Mouse (Mus musculus) forebrain, embryonic 14.5 days (tissue): Measurements from ENCODE around the gene Cpne2. TPM values are rescaled to one million over a fixed set of nuclear protein-coding genes. Genes with fewer than 3 reads are reported as not detected.

ENCODE experiments used
- ATAC-seq: fragments of 200-750 bp; cut with Nextera tagmentation; 2 replicates; pipeline ENCODE4 v1.8.0; 2017; ENCODE audit warnings: mild to moderate bottlenecking, moderate library complexity
- DNase-seq: peaks from one replicate; pipeline ENCODE4 v3.0.0-alpha.2; 2015; ENCODE audit warnings: low spot score
- H3K27ac ChIP-seq: fragments of 300-500 bp; sonication (generic); 2 replicates; pipeline ENCODE4 v1.5.1; 2014; ENCODE audit warnings: low read depth, mild to moderate bottlenecking, control low read depth, low read length, moderate library complexity
- H3K27me3 ChIP-seq: fragments of 300-500 bp; sonication (generic); replicated peaks from 2 replicates; pipeline ENCODE4 v1.6.1; 2014; ENCODE audit warnings: low read length, control low read depth, mixed read lengths; ENCODE audit not compliant: control insufficient read depth, insufficient read depth
- H3K36me3 ChIP-seq: fragments of 300-500 bp; sonication (generic); 2 replicates; pipeline ENCODE4 v1.6.1; 2014; ENCODE audit warnings: low read length, control low read depth; ENCODE audit not compliant: control insufficient read depth, insufficient read depth
- H3K4me1 ChIP-seq: fragments of 300-500 bp; sonication (generic); 2 replicates; pipeline ENCODE4 v1.6.1; 2014; ENCODE audit warnings: antibody characterized with exemption, low read length, control low read depth; ENCODE audit not compliant: control insufficient read depth, insufficient read depth
- H3K4me2 ChIP-seq: fragments of 300-500 bp; sonication (generic); 2 replicates; pipeline ENCODE4 v1.6.1; 2014; ENCODE audit warnings: mild to moderate bottlenecking, control low read depth, low read length
- H3K4me3 ChIP-seq: fragments of 300-500 bp; sonication (generic); 2 replicates; pipeline ENCODE4 v1.5.1; 2014; ENCODE audit warnings: low read depth, low read length, control low read depth
- H3K9ac ChIP-seq: fragments of 300-500 bp; sonication (generic); 2 replicates; pipeline ENCODE4 v1.6.1; 2014; ENCODE audit warnings: mild to moderate bottlenecking, low read length, control low read depth, moderate library complexity
- H3K9me3 ChIP-seq: fragments of 300-500 bp; sonication (generic); replicated peaks from 2 replicates; pipeline ENCODE4 v1.6.1; 2016; ENCODE audit warnings: low read length, control low read depth, mixed read lengths; ENCODE audit not compliant: control insufficient read depth
- WGBS: fragments of 180-500 bp; shearing (Covaris S2); extraction: QIAGEN DNeasy Blood & Tissue Kit; methylation state at CpG from one replicate; pipeline ENCODE4 v1.1.7; 2014; 5-methylcytosine and 5-hydroxymethylcytosine counted together
- polyA plus RNA-seq: library from polyadenylated mRNA; unstranded; fragments of >200 nt; fragmentation: Nextera tagmentation; extraction: Ambion mirVana; gene quantifications from 2 replicates; pipeline ENCODE4 v1.2.1, GENCODE M21; 2014

The Cpne2 gene
- polyA plus RNA-seq: 18.0 and 26.0 TPM in 2 replicates

DNA sequence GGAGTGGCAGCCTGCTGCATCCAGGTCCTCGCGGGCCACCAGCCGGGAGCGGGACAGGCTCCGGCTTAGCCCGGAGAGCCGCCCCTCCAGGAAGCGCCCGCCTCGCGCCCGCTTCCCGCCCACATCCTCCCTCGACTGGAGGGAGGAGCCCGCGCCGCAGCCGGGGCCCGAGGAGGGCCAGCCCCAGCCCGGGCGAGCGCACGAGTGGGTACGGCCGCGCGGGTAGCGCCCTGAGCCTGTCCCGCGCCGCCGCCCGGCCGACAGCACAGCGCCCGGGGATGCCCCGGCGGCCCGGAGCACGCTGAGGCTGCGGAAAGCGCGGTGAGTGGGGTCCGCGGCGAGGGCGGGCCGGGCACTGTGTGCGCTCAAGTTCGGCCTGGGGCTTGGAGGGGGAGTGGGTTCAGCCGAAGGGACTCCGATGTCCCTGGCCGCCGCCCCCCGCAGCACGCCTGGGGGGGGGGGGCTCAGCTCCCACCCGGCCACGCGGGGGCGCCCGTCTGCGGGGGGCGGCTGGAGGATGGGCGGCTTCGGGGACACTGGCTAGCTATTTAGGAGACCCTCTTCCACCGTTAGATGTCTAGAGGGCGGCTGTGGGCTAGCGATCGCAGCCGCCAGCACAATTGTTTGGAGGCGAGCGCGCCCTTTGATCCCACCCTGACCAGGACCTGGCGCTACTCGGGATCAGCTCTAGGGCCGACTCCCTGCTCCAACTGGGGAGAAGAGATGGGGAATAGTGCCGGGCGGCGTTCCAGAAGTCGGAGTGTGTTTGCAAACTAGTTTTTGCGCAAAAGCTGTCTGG is at the start of gene Cpne2:
Cpne2 (plus strand) TSS at position 118 of the 799 bp plus-strand sequence.
- peak within 1 kb of the TSS; percentile 76 for H3K9ac ChIP-seq
- H3K36me3 ChIP-seq: no peaks in the 10 kb centered on the region
- DNase-seq: peak; percentile 69
- H3K27me3 ChIP-seq: no peaks in the 10 kb centered on the region
- peak within 1 kb of the TSS; percentile 55; the same call in 1 of the 2 replicates for H3K27ac ChIP-seq
- peak within 1 kb of the TSS; percentile 94 for H3K4me2 ChIP-seq
- peak within 1 kb of the TSS; percentile 60 for H3K4me3 ChIP-seq
- ATAC-seq: peak; percentile 82
- H3K4me1 ChIP-seq: peaks cover 13% of the 10 kb centered on the region; the same call in 1 of the 2 replicates
- under 1% methylated on average over 67 of the region's 81 CpGs for WGBS
- no peaks in the 10 kb centered on the region for H3K9me3 ChIP-seq

GRCm38 (mm10) chr8:94485288-94485687 is 47.5 kb upstream of the Cpne2 start:
- ATAC-seq (no peak), DNase-seq (no peak)
- 85% methylated on average over 3 of the region's 3 CpGs for whole genome bisulfite sequencing
- Histone ChIP-seq H3K36me3 (no peaks in the 10 kb centered on the region), H3K9ac (no peak overlapping the region), H3K4me1 (no peaks in the 10 kb centered on the region), H3K27me3 (no peaks in the 10 kb centered on the region), H3K27ac (no peak overlapping the region), H3K4me2 (no peak overlapping the region), H3K9me3 (no peaks in the 10 kb centered on the region), H3K4me3 (no peak overlapping the region)

- ATAC-seq (no peak), DNase-seq (peak; percentile 64)
- Histone ChIP-seq H3K4me3 (no peak overlapping the region), H3K27ac (no peak overlapping the region), H3K4me1 (no peaks in the 10 kb centered on the region), H3K9ac (no peak overlapping the region), H3K36me3 (no peaks in the 10 kb centered on the region), H3K27me3 (no peaks in the 10 kb centered on the region), H3K9me3 (no peaks in the 10 kb centered on the region), H3K4me2 (no peak overlapping the region)
- 10% methylated on average over 2 of the region's 2 CpGs for WGBS
Observed at GRCm38 (mm10) chr8:94485882-94486281, 46.9 kb upstream of the Cpne2 start.

- DNase-seq: no peak
Observed at GRCm38 (mm10) chr8:94488016-94488415, 44.8 kb upstream of the Cpne2 start.

GRCm38 (mm10) chr8:94489809-94490483 is 42.8 kb upstream of the Cpne2 start:
- DNase-seq: no peak
- Histone ChIP-seq H3K4me2 (no peak overlapping the region), H3K36me3 (no peaks in the 10 kb centered on the region), H3K27ac (no peak overlapping the region), H3K4me3 (no peak overlapping the region), H3K4me1 (no peaks in the 10 kb centered on the region), H3K27me3 (no peaks in the 10 kb centered on the region), H3K9me3 (no peaks in the 10 kb centered on the region), H3K9ac (no peak overlapping the region)
- 69% methylated on average over 4 of the region's 4 CpGs for WGBS
- ATAC-seq: no peak

More at GRCm38 (mm10) chr8:94488016-94488415, 44.8 kb upstream of the Cpne2 start:
- no peaks in the 10 kb centered on the region for H3K27me3 ChIP-seq
- H3K4me1 ChIP-seq: no peaks in the 10 kb centered on the region
- no peaks in the 10 kb centered on the region for H3K9me3 ChIP-seq
- ATAC-seq: no peak
- H3K4me2 ChIP-seq: no peak overlapping the region
- H3K27ac ChIP-seq: no peak overlapping the region
- H3K36me3 ChIP-seq: no peaks in the 10 kb centered on the region
- H3K9ac ChIP-seq: no peak overlapping the region
- no peak overlapping the region for H3K4me3 ChIP-seq
- WGBS: 75% methylated on average over 2 of the region's 2 CpGs

DNA sequence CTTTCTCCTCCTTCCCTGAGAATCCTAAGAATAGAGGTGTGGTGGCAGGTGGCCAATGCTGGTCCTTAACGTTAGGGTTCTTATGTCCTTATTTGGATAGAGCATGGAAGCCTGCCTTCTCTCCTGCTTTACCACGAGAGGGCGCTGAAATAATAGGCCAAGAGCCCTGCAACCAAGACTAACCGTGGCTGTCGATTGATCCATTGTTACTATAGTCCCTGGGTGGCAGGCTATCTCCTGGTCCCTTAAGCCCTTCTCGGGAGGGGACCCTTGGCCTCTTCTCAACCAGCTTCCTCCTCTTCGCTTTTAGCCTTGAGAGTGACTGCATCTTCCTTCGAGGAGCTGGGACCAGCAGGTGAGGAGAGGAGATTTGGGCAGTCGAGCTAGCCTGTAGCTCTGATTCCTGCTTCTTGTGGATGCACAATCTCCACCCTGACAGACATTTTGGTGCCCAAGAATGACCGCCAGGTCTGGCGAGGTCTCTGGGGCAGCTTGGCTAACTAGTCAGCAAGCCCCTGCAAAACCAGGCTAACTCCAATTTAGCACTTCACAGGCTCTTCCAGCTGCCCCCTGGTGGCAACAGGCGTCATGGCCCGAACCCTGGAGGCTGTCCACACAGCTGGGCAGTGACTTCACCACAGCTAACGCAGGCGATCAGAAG is 40.6 kb upstream of the Cpne2 start:
- no peaks in the 10 kb centered on the region for H3K36me3 ChIP-seq
- peak overlapping the region; percentile 55 for H3K4me2 ChIP-seq
- no peak overlapping the region for H3K27ac ChIP-seq
- H3K27me3 ChIP-seq: no peaks in the 10 kb centered on the region
- peak; percentile 92 for DNase-seq
- ATAC-seq: peak; percentile 94
- H3K9ac ChIP-seq: peak overlapping the region; percentile 57
- no peaks in the 10 kb centered on the region for H3K4me1 ChIP-seq
- peak overlapping the region; percentile 21 for H3K4me3 ChIP-seq
- no peaks in the 10 kb centered on the region for H3K9me3 ChIP-seq
- WGBS: 3% methylated on average over 15 of the region's 15 CpGs

DNA sequence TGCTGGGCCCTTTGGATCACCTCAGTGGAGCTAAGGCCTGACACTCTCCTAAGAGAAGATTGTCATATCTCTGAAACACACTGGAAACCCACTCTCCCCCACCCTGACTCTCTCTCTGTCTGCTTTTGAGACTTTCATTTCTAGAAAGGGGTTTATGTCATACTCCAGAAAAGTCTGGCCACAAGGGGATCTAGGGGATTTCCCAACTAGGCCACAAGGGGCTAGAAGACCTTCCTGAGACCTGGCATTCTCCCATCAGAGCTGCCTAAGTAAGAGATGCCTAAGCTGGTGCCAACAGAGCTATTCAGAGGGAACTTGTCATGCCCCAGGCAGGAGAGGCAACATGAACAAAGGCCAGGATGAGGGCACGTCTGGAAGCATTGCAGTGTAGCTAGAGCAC is 39.5 kb upstream of the Cpne2 start:
- no peak overlapping the region for H3K27ac ChIP-seq
- ATAC-seq (no peak), DNase-seq (peak; percentile 33)
- no peak overlapping the region for H3K4me3 ChIP-seq
- no peaks in the 10 kb centered on the region for H3K27me3 ChIP-seq
- 18% methylated on average over 1 of the region's 1 CpGs for WGBS
- H3K36me3 ChIP-seq: no peaks in the 10 kb centered on the region
- no peaks in the 10 kb centered on the region for H3K4me1 ChIP-seq
- no peak overlapping the region for H3K9ac ChIP-seq
- H3K9me3 ChIP-seq: no peaks in the 10 kb centered on the region
- no peak overlapping the region for H3K4me2 ChIP-seq

- WGBS: 39% methylated on average over 5 of the region's 5 CpGs
- DNase-seq (no peak), ATAC-seq (no peak)
Observed at GRCm38 (mm10) chr8:94515430-94516208, 17.2 kb upstream of the Cpne2 start.

More at GRCm38 (mm10) chr8:94515430-94516208, 17.2 kb upstream of the Cpne2 start:
- no peaks in the 10 kb centered on the region for H3K36me3 ChIP-seq
- no peaks in the 10 kb centered on the region for H3K9me3 ChIP-seq
- no peak overlapping the region for H3K27ac ChIP-seq
- H3K4me2 ChIP-seq: no peak overlapping the region
- no peaks in the 10 kb centered on the region for H3K4me1 ChIP-seq
- no peak overlapping the region for H3K9ac ChIP-seq
- H3K4me3 ChIP-seq: no peak overlapping the region
- H3K27me3 ChIP-seq: no peaks in the 10 kb centered on the region
